ENCODE assay signal across 14 mouse cellular contexts in the genomic region with DNA sequence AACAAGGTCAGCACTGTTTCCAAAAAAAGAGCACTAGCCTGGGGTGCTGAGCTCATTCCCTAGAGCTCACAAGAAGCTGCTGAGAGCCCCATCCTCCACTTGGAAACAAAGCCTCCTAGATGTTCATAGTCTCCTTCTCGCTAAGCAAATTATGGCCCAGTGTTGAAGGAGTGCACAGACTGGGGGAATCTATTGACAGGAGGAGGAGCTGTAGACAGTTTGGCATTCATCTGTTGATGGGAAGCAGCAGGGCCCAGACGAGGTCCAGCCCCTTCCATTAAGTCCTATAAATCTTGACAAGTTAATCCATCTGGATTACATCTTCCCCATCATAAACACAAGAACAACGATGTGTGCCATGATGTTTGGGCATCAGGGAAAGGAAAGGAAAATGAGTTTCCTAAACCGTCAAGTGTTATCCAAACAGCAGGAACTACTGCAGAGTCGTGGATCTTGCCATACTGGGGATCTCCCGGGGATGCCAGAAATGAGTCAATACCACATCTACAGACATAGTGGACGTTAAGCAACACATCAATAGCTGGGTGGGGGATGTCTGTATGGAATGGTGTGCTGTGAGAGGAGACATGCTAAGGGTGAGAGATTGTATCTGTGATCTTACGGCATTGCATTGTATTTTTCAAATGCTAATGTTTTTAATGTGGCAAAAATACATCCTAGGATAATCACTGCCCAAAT.
A peak's percentile ranks its signal among the peaks of the same experiment; 100 is the strongest.
DNase-seq lines count a peak whose midpoint lies in the region; ATAC-seq and TF ChIP-seq lines count a peak whose summit lies in the region.
"Had no signal": no experiment of that assay in that cellular context is flagged by ENCODE, and none has a peak within 500 bp of the region (broad histone marks: within the 10 kb centered on the region; RNA-seq: fewer than 3 reads in every experiment).

No protein-coding gene starts in this region.

- H3K4me1 ChIP-seq in heart, embryonic 12.5 days (replicated peaks) = peaks cover 45% of the 10 kb centered on the region
- peaks cover 18% of the 10 kb centered on the region for H3K4me1 ChIP-seq in lung, embryonic 14.5 days (ENCODE audit: insufficient read depth)
- H3K4me1 ChIP-seq in forebrain, embryonic 16.5 days (replicated peaks; ENCODE audit: control insufficient read depth, insufficient read depth, low read length) = peaks cover 29% of the 10 kb centered on the region
- no peaks in the 10 kb centered on the region for H3K4me1 ChIP-seq in stomach, embryonic 15.5 days

- no peak for ATAC-seq in heart, embryonic 12.5 days (ENCODE audit: insufficient number of reproducible peaks, low FRiP score)
- peak; percentile 94 for ATAC-seq in lung, embryonic 14.5 days (ENCODE audit: insufficient read depth)
- ATAC-seq in forebrain, embryonic 16.5 days = no peak
- ATAC-seq in stomach, embryonic 15.5 days (ENCODE audit: insufficient read depth, low FRiP score, low read depth) = peak; percentile 56; the same call in 1 of the 2 replicates
- ATAC-seq: activated CD4-positive, CD25-positive, alpha-beta regulatory T cell, adult 4 months had no signal

- WGBS in heart, embryonic 12.5 days = 23% methylated on average over 8 of the region's 8 CpGs
- 22% methylated on average over 8 of the region's 8 CpGs for WGBS in lung, embryonic 14.5 days
- WGBS in forebrain, embryonic 16.5 days = 27% methylated on average over 8 of the region's 8 CpGs
- WGBS in stomach, embryonic 15.5 days = 21% methylated on average over 8 of the region's 8 CpGs

- no peak overlapping the region for H3K4me3 ChIP-seq in heart, embryonic 12.5 days
- no peak overlapping the region for H3K4me3 ChIP-seq in lung, embryonic 14.5 days (ENCODE audit: low read depth, low read length)
- H3K4me3 ChIP-seq in forebrain, embryonic 16.5 days (replicated peaks; ENCODE audit: low read length) = no peak overlapping the region
- H3K4me3 ChIP-seq in stomach, embryonic 15.5 days (replicated peaks) = no peak overlapping the region
- H3K4me3 ChIP-seq: embryonic facial prominence, embryonic 13.5 days; limb, embryonic 10.5 days; neural tube, embryonic 13.5 days had no signal

- H3K36me3 ChIP-seq in heart, embryonic 12.5 days = no peaks in the 10 kb centered on the region
- H3K36me3 ChIP-seq in lung, embryonic 14.5 days (ENCODE audit: insufficient read depth) = no peaks in the 10 kb centered on the region
- no peaks in the 10 kb centered on the region for H3K36me3 ChIP-seq in forebrain, embryonic 16.5 days (ENCODE audit: control insufficient read depth, insufficient read depth)
- no peaks in the 10 kb centered on the region for H3K36me3 ChIP-seq in stomach, embryonic 15.5 days
- H3K36me3 ChIP-seq: embryonic facial prominence, embryonic 13.5 days; limb, embryonic 10.5 days; neural tube, embryonic 13.5 days had no signal

- H3K27me3 ChIP-seq in heart, embryonic 12.5 days (replicated peaks) = no peaks in the 10 kb centered on the region
- no peaks in the 10 kb centered on the region for H3K27me3 ChIP-seq in lung, embryonic 14.5 days (ENCODE audit: insufficient read depth, low read length)
- H3K27me3 ChIP-seq in forebrain, embryonic 16.5 days (replicated peaks; ENCODE audit: control insufficient read depth, insufficient read depth, low read length) = no peaks in the 10 kb centered on the region
- no peaks in the 10 kb centered on the region for H3K27me3 ChIP-seq in stomach, embryonic 15.5 days (replicated peaks)
- H3K27me3 ChIP-seq: embryonic facial prominence, embryonic 13.5 days; neural tube, embryonic 13.5 days had no signal

- H3K4me2 ChIP-seq in heart, embryonic 12.5 days = 0 out of 2 replicates have a peak overlapping the region, but pooled peaks have one; percentile 23
- H3K4me2 ChIP-seq in lung, embryonic 14.5 days = no peak overlapping the region
- H3K4me2 ChIP-seq in forebrain, embryonic 16.5 days (ENCODE audit: low read length) = no peak overlapping the region
- no peak overlapping the region for H3K4me2 ChIP-seq in stomach, embryonic 15.5 days
- H3K4me2 ChIP-seq: embryonic facial prominence, embryonic 13.5 days; neural tube, embryonic 13.5 days had no signal

- peak overlapping the region; percentile 52 for H3K27ac ChIP-seq in heart, embryonic 12.5 days (ENCODE audit: poor library complexity, severe bottlenecking)
- H3K27ac ChIP-seq in lung, embryonic 14.5 days (ENCODE audit: low read depth) = peak overlapping the region; percentile 77
- peak overlapping the region; percentile 56; the same call in 1 of the 2 replicates for H3K27ac ChIP-seq in forebrain, embryonic 16.5 days (ENCODE audit: low read length)
- peak overlapping the region; percentile 41; the same call in 1 of the 2 replicates for H3K27ac ChIP-seq in stomach, embryonic 15.5 days
- H3K27ac ChIP-seq: embryonic facial prominence, embryonic 13.5 days; limb, embryonic 10.5 days; neural tube, embryonic 13.5 days had no signal

- no peak overlapping the region for H3K9ac ChIP-seq in heart, embryonic 12.5 days
- H3K9ac ChIP-seq in lung, embryonic 14.5 days = no peak overlapping the region
- H3K9ac ChIP-seq in forebrain, embryonic 16.5 days (replicated peaks; ENCODE audit: low read depth, low read length) = no peak overlapping the region
- H3K9ac ChIP-seq in stomach, embryonic 15.5 days = no peak overlapping the region
- H3K9ac ChIP-seq: embryonic facial prominence, embryonic 13.5 days; neural tube, embryonic 13.5 days had no signal

- DNase-seq in heart, postnatal 10 days = no peak
- DNase-seq in lung, embryonic 14.5 days = peak; percentile 88
- no peak for DNase-seq in lung, adult 18-20 months
- no peak for DNase-seq in cerebellum, adult 11 months
- DNase-seq in gastrocnemius, postnatal 10 days = no peak
- DNase-seq: right cerebral cortex, postnatal 4 days; thymus, postnatal 25 days had no signal

- intact Hi-C loops in heart, postnatal 10 days (cut with DNase I) = no loop called here

- H3K9me3 ChIP-seq in heart, embryonic 12.5 days (replicated peaks) = no peaks in the 10 kb centered on the region
- H3K9me3 ChIP-seq in lung, embryonic 14.5 days (ENCODE audit: low read depth, low read length) = no peaks in the 10 kb centered on the region
- no peaks in the 10 kb centered on the region for H3K9me3 ChIP-seq in forebrain, embryonic 16.5 days (ENCODE audit: control insufficient read depth, low read length)
- no peaks in the 10 kb centered on the region for H3K9me3 ChIP-seq in stomach, embryonic 15.5 days
- H3K9me3 ChIP-seq: embryonic facial prominence, embryonic 13.5 days; limb, embryonic 10.5 days; neural tube, embryonic 13.5 days had no signal

- no peak for TF ChIP-seq CTCF in lung, embryonic 14.5 days (IDR thresholded peaks at IDR 0.05; ENCODE audit: low read depth)

Comparison
In these comparisons a context has a peak if more than half of its experiments do, and no peak if none do; other contexts are left out.
1. ATAC-seq: peak in lung, embryonic 14.5 days (single experiment) and stomach, embryonic 15.5 days (single experiment); none in heart, embryonic 12.5 days (single experiment) and forebrain, embryonic 16.5 days (single experiment).
2. Peak in every context shown above with its lines, with median percentiles within 50 percentile points of each other: H3K27ac ChIP-seq.